Mouse (Mus musculus) neural tube, embryonic 10.5 days (tissue): ENCODE measurements around the gene Chd9.
A peak's percentile ranks its signal among the peaks of the same experiment; 100 is the strongest.

Experiments used
- DNase-seq: peaks from one replicate; pipeline ENCODE4 v3.0.0-alpha.2; 2017; ENCODE audit warnings: low spot score; ENCODE audit errors: extremely low spot score

Chd9 gene

GRCm38 (mm10) chr8:90965467-90966170 lies 137.5 kb downstream of the Chd9 start:
- DNase-seq: no peak

GRCm38 (mm10) chr8:90968307-90968706 lies 140.2 kb downstream of the Chd9 start:
- DNase-seq: no peak

GRCm38 (mm10) chr8:90976960-90977371 lies 148.8 kb downstream of the Chd9 start:
- no peak for DNase-seq

- no peak for DNase-seq
Observed at GRCm38 (mm10) chr8:90978720-90979119, 150.6 kb downstream of the Chd9 start.

- DNase-seq: no peak
Observed at GRCm38 (mm10) chr8:90979295-90979694, 151.1 kb downstream of the Chd9 start.

GRCm38 (mm10) chr8:90982087-90982486 lies 153.9 kb downstream of the Chd9 start:
- DNase-seq: no peak

- peak; percentile 73 for DNase-seq
Observed at GRCm38 (mm10) chr8:91019726-91020125, 191.6 kb downstream of the Chd9 start.

GRCm38 (mm10) chr8:91034417-91034816 lies 206.3 kb downstream of the Chd9 start:
- DNase-seq: no peak

- DNase-seq: no peak
Observed at GRCm38 (mm10) chr8:91036905-91037304, 208.8 kb downstream of the Chd9 start.

- DNase-seq: no peak
Observed at GRCm38 (mm10) chr8:91038637-91039036, 210.5 kb downstream of the Chd9 start.

- DNase-seq: no peak
Observed at GRCm38 (mm10) chr8:91046370-91046769, 218.2 kb downstream of the Chd9 start.

- no peak for DNase-seq
Observed at GRCm38 (mm10) chr8:91051037-91051436, 222.9 kb downstream of the Chd9 start.

GRCm38 (mm10) chr8:91054418-91054817 lies 226.3 kb downstream of the Chd9 start:
- DNase-seq: no peak

GRCm38 (mm10) chr8:91056848-91057247 lies 228.7 kb downstream of the Chd9 start:
- DNase-seq: no peak

- DNase-seq: no peak
Observed at GRCm38 (mm10) chr8:91059086-91059578, 231.0 kb downstream of the Chd9 start.

- DNase-seq: no peak
Observed at GRCm38 (mm10) chr8:91059884-91060510, 231.8 kb downstream of the Chd9 start.

- no peak for DNase-seq
Observed at GRCm38 (mm10) chr8:91060555-91061471, 232.7 kb downstream of the Chd9 start.

- DNase-seq: no peak
Observed at GRCm38 (mm10) chr8:91065179-91065578, 237.0 kb downstream of the Chd9 start.

GRCm38 (mm10) chr8:91069407-91069806 lies 241.3 kb downstream of the Chd9 start:
- DNase-seq: no peak

GRCm38 (mm10) chr8:91069834-91070233 lies 241.7 kb downstream of the Chd9 start, which contains the start of gene Rbl2:
TSS of gene Rbl2 (plus strand) at chr8:91070057.
- peak; percentile 89 for DNase-seq

GRCm38 (mm10) chr8:91070275-91070859 lies 242.2 kb downstream of the Chd9 start:
- DNase-seq: no peak
